Mouse (Mus musculus): ENCODE data around the gene Calm3.

Calm3 gene

DNA sequence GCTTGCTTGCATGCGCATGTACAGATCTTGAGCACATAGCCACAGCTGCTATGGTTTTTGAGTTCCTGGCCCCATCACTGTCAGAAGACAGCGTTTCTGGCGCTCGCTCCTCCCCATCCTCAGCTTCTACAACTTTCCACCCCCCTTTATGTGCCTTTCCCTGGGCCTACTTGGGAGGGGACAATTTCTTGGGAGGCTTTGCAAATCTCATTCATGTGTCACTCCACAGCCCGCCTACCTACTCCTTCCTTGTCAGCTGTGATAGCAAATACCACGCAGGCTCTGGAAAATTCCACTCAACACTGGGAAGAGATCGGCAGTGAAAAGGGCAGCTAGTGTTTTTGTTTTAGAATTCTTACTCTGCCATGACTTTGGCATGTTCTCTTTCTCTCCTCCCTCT is 16.4 kb upstream of the Calm3 start:
- peak; percentile 94 for DNase-seq (ENCODE audit: low read depth, low spot score)

DNA sequence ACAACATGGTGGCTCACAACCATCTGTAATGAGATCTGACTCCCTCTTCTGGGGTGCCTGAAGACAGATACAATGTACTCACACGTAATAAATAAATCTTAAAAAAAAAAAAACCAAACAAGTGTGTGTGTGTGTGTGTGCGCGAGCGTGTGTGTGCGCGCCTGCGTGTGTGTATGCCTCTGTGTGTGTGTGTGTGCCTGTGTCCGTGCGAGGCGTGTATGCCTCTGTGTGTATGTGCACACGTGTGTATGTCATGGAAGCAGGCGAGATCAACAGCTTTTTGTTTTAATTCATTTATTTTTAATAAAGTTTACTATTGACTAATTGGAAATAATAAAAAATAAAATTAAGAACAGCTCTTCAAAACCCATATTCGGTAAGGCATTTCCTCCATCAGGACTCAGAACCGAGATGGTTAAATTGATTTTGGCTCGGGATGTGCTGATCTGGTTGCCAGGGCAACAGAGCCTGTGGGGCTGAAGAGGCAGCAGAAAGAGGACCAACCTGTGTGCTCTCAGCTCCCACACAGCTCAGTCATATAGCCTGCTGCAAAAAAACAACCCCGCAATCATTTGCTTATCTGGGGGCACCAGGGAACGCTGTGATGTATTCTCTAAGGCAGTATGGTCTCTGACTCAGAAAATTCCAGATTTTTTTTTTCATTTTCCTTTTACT is 14.3 kb upstream of the Calm3 start:
- no peak for DNase-seq (ENCODE audit: low read depth, low spot score)

DNA sequence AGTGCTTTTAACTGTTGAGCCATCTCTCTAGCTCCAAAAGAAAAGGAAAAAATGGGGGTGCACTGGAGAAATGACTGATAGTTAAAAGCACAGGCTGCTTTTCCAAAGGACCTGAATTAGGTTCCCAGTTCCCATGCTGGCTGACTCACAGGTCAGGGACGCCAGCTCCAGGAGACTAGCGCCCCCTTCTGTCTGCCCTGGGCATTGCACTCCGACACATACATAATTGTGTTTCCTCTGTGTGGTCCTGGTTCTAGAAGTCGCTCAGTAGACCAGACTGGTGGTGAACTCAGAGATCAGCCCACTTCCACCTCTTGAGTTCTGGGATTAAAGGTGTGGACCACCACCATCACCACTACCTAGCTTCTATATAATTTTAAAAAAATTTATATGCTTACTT is 13.4 kb upstream of the Calm3 start:
- no peak for DNase-seq (ENCODE audit: low read depth, low spot score)

DNA sequence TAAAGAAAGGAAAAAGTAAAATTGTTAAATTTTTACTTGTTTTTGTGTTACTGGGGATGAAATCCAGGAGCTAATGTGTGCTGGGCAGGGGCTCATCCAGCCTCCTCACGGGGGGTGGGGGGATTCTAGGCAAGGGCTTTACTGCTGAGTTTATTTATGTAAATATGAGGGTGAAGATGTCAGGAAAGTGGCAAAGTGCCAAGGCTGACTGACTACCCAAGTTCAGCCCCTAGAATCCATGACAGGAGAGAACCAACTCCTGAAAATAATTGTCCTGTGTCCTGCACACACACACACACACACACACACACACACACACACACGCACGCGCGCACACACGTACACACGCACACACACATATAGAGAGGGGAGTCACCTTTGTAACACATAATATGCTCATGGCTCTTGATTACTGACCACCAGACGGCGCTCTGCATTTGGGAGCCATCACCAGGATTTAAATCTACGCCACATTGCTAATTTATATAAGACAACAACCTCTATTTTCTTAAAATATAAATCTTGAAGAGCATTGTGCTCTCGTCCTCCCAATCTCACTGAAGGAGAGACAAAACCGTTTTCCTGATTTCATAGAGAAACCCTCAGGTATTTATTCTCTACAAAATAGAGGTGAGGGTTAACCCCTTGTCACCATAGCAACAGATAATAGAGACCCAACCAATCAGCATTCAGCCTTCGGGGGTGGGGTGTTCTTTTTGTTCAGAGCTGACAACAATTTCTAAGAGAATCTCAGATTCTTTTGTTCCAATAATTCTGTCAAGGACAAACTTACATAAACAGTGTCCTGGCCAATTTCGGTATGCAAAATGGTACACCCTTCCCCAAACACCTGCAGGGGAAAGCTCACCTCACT is 9.0 kb upstream of the Calm3 start:
- no peak for DNase-seq (ENCODE audit: low read depth, low spot score)

DNA sequence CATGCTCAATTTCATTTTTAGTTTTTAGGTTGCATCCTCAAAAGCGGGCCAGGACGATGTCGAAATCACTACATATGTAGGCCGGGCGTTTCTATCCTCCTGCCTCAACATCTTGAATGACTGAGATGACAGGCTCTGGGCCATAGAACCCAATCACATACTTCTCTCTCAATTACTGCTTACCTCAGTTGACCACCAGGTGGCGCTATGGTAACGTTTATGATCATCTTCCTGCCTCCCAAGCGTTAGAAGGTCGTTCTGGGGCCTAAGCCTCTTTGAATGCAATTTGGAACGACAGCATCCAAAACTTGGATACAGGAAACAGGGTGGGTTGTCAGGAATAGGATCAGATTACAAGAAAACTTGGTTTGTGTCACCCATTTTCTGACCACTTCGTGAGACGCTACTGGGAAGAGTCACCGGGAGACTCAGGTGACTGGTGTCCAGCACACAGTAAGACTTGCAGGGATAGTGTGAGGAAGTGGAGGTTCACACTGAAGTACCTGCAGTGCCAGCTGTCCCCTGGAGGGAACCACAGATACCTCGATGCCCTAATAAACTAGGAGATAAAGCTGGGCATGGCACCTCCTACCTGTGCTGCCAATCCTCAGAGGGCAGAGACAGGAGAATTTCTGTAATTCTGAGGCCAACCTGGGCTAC is 8.2 kb upstream of the Calm3 start:
- DNase-seq (ENCODE audit: low read depth, low spot score): no peak

DNA sequence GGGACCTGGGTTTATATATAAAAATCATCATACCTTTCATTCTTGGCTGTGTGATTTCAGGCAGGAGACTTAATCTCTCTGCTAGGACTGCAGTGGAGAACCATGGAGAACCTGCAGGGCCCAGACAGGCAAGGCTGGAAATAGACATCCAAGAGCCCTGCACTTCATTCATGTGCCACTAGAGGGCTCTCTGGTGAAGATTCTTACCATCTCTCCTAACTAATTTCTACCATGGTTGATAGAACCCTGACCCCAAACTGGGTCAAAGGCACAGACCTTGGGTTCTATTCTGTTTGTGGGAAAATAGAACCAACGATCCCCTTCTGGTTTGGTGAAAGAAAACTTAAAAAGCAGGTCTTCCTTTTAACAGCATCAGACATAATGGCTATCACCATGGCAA is 6.9 kb upstream of the Calm3 start:
- no peak for DNase-seq (ENCODE audit: low read depth, low spot score)

DNA sequence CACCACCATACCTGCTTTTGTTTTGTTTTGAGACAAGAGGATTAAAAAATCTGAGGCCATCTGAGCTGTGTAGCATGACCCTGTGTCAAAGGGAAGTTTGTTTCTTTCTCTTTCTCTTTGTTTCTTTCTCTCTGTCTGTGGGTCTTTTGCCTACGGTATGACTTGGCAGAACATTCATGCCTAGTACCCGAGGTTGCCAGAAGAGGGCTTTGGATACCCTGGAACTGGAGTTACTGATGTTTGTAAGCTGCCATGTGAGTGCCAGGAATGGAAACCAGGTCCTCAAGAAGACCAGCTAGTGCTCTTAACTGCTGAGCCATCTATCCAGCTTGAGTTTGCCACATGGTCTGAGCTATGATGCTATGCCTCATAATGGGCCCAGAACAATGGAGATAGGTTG is 4.4 kb upstream of the Calm3 start:
- no peak for DNase-seq (ENCODE audit: low read depth, low spot score)

DNA sequence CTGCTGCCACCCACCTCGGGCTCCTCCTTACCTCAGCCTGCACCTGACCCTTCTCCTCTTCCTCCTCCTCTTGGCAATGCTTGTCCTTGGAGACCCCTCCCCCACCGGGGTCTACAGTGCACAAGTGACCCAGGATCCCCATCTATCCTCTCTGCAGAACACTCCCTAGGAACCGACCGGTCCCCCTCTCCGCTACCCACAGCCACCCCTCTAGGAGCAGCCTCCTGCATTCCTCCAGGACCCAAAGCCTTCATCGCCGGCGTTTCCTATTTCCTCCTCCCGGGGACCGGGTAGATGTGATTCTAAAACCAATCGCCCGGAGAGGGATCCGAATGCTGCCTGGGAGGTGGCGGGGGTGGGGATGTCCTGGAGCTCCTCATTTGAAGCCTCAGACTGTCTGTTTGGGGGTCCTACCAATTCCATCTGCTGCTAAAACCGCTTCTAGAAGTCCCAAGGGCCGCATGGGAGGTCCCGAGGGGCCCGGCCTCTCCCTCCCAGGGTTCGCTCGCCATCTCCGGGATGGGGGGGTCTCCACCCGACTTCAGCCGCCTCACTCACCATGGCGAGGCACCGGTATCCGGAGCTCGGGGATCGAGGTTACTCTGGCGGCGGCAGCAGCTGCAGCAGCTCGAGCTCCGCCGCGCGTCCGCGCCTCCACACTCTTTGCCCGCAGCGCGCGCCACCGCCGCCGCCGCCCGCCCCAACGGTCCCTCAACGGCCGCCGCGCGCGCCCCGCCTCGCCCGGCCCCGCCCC is 454 bp downstream of the Calm3 start:
- no peak for DNase-seq (ENCODE audit: low read depth, low spot score)

DNA sequence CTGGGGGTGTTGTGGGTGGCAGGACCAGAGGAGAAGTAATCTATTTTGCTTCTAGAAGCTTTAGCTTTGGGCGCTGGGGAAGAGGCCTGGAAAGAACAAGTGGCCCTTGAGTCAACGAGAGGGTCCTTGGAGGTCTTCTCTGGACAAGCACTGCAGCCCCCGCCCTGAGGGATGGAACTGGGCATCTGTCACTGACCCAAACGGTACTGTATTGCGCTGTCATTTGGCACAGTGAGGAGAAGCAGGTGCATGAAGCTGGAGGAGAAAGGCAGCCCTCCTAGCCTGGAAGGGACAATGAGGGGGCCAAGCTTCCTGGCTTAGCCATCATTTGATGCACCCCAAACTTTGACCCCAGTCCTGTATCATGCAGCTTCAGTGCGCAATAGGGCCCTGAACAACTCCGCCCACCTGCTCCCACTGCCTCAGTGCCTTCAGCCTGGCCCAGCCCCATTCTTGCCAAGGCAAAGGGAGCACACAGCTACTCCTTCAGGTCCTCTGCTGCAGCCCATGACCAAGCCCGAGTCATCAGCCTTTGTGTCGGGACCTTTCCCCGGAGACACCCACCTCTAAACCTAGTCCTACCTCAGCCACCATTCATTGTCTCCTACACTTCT is 1.4 kb downstream of the Calm3 start:
- DNase-seq (ENCODE audit: low read depth, low spot score): no peak

DNA sequence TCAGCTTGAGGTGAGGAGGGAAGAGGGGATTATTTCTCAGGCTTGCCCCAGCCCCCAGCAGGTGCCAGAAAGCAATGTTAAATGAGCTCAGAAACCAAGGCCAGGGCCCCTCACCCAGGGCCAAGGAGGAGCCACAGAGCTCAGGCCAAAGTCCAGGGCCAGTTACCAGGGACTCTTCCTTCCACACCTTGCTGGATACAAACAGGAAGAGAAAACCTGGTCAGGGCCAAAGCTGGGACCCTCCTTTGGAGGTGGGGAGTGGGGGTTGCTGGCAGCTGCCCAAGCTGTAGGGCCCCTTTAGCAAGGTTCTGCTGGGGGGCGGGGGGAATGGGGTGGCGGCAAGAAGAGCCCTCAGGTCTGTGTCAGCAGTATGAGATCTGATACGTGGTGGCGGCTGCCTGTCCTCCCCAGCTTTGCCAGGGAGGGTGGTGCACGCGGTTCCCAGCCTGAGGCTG is 2.0 kb downstream of the Calm3 start:
- no peak for DNase-seq (ENCODE audit: low read depth, low spot score)

DNA sequence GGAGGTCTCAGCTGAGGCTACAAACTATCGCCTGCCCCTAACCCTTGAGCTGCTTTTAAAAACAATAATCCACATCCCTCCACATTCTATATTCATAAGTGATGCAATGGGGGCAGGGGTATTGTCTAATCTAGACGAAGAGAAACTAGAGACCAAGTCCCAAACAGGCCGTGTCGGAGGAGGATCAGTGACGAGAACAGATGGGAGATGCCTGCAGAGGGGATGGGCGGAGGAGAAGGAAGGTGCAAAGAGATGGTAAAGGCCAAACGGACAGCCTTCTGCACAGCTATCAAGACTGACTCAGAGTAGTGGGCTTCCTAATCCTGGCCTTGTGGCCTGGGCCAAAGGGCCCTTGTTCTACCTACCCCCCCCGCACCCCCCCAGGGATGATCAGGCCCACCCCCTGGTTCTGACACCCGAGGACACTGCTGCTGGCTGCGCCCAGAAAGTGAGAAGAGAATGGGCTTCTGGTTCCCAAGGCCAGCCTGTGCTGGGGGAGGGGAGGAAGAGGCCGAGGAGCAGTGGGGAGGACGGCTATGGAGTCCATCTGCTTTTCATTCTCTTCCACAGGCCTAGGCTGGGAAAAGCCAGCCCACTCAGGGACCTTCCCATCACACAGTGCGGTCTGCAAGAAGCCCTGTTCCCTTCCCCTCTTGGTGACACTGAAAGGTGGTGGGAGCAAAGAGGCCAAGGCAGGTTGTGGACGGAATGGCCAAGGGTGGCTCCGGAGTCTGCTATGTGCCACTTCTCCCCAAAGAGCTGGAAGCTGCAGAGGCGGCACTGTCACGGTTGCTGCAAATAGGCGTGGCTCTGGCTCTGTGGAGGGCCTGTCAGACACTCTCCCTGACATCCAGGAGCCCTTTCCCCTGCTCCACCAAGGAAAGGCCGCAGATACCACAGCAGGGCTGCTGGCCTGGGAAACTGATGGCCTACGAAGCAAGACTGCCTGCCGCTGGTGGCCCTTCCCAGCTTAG is 2.8 kb downstream of the Calm3 start:
- no peak for DNase-seq (ENCODE audit: low read depth, low spot score)

DNA sequence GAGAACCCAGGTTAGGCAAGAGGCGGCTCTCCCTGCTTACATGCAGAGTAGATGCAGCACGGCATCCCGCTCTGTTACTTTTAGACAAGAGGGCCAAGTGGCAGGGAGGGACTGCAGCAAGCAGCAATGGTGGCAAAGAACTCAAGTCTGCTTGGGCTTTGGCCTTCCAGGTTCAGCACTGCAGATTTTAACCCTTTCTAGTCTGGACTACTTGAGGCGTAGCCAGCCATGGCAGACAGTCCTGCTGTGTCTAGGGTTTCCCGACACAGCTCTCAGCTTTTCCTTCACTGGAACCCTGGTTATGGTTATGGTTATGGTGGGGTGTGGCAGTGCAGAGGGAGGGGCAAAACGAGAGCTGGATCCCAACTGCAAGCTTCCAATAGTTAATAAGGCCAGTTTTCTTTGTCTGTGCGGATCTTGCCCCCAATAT is 3.7 kb downstream of the Calm3 start:
- no peak for DNase-seq (ENCODE audit: low read depth, low spot score)

DNA sequence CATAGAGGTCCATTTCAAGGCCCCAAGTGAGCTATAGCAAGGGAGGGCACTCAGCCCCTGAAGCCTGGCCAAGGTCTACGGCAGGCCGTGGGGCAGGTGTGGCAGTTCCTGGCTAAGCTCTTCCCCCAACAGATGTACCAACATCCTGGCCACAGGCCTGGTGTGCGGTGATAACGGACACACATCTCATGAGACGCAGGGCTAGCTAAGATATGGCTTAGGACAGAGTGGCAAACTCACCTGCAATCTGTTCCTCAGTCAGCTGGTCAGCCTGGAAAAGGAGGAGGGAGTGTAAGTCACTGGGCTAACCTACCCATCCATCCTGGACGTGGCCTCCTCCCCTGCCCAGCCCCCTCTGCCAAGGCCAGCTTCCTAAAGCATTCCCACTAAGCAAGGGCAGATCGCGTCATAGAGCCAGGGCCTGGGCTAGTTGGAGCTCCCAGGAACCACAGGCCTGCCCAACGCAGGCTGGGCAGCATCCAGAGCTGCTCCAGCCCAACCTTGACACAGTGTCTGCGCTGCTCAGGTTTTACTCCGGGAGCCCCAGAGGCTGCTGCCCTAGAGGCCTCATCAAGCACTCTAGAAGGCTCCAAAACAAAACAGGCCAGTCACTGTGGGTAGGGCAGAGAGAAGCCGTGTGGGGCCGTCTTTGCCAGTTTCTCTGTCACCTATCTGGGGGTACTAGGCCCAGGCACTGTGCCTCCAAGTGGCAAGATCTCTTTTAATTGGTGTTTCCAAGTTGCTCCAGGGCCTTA is 4.3 kb downstream of the Calm3 start:
- DNase-seq (ENCODE audit: low read depth, low spot score): no peak

DNA sequence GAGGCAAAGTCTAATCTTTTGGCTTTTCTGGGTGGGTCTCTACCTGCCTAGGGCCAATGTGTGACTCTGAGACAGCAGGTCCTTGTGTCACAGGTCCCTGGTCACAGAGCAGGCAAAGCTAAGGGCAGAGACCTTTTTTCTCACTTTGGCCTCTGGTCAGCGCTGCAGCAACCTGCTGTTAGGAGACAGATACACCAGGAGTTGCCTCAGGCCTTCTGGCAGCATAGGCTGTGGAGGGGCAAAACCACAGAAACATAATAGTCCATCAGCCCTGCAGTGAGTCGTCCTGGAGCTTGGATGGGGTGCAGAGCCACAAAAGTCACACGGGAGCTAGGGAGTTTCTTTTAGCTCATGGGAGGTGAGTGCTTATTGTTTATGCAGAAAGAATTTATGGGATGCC is 5.2 kb downstream of the Calm3 start:
- DNase-seq (ENCODE audit: low read depth, low spot score): no peak

DNA sequence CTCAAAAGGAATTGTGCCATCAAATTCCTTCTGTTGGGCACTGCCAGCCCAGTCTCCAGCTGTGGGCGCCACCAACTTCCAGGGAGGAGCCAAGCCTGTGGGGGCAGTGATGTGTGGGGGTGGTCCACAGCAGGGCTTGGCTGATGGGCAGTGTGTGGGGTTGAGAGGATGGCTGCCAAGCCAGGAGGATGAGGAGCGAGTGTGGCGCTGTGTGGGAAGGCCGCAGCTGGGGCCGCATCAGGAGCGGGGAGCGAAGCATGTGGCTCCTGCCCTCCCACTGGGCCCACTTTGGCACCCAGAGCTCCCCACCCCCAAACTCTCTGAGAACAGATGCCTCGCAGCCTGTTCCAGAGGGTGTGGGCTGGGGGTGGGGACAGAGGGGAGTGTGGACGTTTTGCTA is 5.9 kb downstream of the Calm3 start:
- no peak for DNase-seq (ENCODE audit: low read depth, low spot score)

DNA sequence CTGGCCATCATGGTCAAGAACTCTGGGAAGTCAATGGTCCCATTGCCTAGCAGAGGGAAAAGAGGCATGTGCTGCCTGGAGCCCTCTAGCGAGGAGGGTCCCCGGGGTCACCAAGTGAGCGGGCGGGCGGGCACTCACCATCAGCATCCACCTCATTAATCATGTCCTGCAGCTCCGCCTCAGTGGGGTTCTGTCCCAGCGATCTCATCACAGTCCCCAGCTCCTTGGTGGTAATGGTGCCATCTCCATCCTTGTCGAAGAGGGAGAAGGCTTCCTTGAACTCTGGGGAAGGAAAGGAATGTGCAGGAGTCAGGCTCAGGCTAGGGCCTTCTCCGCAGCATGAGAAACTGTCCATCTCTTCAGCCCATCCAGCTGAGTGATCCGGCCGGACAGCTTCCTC is 6.5 kb downstream of the Calm3 start:
- DNase-seq (ENCODE audit: low read depth, low spot score): no peak

DNA sequence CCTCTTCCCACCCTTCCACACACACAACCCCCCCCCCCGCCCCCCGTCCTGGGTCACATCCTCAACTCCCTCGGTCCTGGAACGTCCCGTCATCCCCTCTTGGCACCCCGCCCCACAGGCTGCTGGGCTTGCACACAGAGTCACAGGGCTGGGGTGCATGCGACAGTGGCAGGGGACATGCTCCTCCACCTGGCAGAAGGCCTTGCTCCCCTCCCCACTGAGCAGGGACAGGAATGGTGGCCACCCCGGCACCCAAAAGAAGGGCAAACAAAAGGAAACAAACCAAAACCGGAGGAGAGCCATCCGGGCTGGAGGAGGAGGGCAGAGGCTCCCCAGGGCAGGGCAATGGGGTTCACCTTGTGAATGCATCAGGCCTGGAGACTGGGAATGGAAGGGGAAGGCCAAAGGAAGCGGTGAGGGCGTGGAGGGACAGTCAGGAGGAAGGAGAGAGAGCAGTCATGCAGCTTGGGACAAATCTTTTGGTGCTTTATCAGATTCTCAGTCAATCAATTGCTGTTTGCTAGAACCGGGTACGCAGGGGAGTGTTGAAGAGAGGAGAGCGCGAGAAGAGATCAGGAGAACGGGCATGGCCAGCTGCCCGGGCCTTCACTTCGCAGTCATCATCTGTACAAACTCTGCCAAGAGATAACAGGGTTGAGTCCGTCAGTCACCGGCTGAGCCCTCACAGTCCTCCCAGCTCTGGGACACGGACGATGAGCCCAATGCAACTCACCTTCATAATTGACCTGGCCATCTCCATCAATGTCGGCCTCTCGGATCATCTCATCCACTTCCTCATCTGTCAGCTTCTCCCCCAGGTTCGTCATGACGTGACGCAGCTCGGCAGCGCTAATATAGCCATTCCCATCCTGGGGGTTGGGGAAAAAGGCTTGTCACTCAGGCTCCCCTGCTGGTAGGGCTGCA is 7.3 kb downstream of the Calm3 start:
- no peak for DNase-seq (ENCODE audit: low read depth, low spot score)
